Mouse (Mus musculus) liver, embryonic 16.5 days (tissue): ENCODE measurements around the gene Dydc2. TPM values are rescaled to one million over a fixed set of nuclear protein-coding genes. Genes with fewer than 3 reads are reported as not detected.

Experiments
- ATAC-seq: fragments of 200-750 bp; cut with Nextera tagmentation; 2 replicates; pipeline ENCODE4 v1.8.0; 2017; ENCODE audit warnings: low read depth, mild to moderate bottlenecking, moderate number of reproducible peaks, moderate library complexity
- H3K27ac ChIP-seq: fragments of 300-500 bp; sonication (generic); 2 replicates; pipeline ENCODE4 v1.5.1; 2014; ENCODE audit warnings: mild to moderate bottlenecking, low read length
- H3K27me3 ChIP-seq: fragments of 300-500 bp; sonication (generic); 2 replicates; pipeline ENCODE4 v1.6.1; 2014; ENCODE audit warnings: low read depth, low read length, mixed read lengths; ENCODE audit not compliant: control insufficient read depth, insufficient read depth
- H3K36me3 ChIP-seq: fragments of 300-500 bp; sonication (generic); 2 replicates; pipeline ENCODE4 v1.6.1; 2014; ENCODE audit warnings: mild to moderate bottlenecking; ENCODE audit not compliant: control insufficient read depth, insufficient read depth
- H3K4me1 ChIP-seq: fragments of 300-500 bp; sonication (generic); 2 replicates; pipeline ENCODE4 v1.6.1; 2014; ENCODE audit warnings: low read depth, low read length, mixed read lengths; ENCODE audit not compliant: control insufficient read depth
- H3K4me2 ChIP-seq: fragments of 300-500 bp; sonication (generic); 2 replicates; pipeline ENCODE4 v1.6.1; 2014; ENCODE audit warnings: low read depth, low read length, mixed read lengths
- H3K4me3 ChIP-seq: fragments of 300-500 bp; sonication (generic); 2 replicates; pipeline ENCODE4 v1.5.1; 2014; ENCODE audit warnings: low read depth, mild to moderate bottlenecking, low read length
- H3K9ac ChIP-seq: fragments of 300-500 bp; sonication (generic); 2 replicates; pipeline ENCODE4 v1.6.1; 2014; ENCODE audit warnings: low read depth, low read length
- H3K9me3 ChIP-seq: fragments of 300-500 bp; sonication (generic); replicated peaks from 2 replicates; pipeline ENCODE4 v1.6.1; 2016; ENCODE audit warnings: low read length; ENCODE audit not compliant: control insufficient read depth
- WGBS: fragments of 180-500 bp; shearing (Covaris S2); extraction: QIAGEN DNeasy Blood & Tissue Kit; methylation state at CpG from one replicate; pipeline ENCODE4 v1.1.7; 2014; ENCODE audit not compliant: insufficient replicate concordance; 5-methylcytosine and 5-hydroxymethylcytosine counted together
- polyA plus RNA-seq: library from polyadenylated mRNA; unstranded; fragments of >200 nt; fragmentation: Nextera tagmentation; extraction: Ambion mirVana; gene quantifications from 2 replicates; pipeline ENCODE4 v1.2.1, GENCODE M21; 2015

Dydc2 gene
- polyA plus RNA-seq, 1 experiment from 2014 or later = not detected

DNA sequence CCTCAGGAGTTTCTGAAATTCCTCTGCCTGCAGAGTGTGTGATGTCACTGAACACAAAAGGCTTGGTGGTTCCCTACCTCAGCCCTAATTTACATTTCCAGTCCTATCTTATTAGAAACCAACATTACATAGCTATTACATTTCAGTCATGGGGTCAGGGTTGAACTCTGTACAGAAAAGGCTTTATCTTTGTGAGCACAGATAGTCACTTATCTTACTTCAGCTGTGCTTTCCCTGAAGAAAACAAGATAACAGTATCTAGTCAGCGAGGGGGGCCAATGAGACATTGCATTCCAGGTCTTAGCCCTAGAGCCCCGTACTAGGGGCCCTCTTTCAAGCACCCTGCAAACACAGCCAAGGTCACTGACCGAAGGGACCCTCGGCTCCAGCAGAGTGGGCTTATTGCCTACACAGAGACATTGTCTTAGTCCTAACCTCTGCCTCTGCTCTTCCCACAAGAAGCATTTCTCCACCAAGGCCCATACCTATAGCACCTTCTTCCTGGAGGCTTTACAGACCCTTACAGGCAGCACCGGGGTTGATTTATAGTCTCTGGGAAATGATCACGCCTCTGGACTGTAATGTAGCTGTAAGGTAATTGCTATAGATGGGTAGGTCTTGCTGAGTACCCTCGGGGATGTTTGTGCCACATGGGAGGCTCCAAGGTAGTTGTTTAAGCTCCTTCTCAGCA, 43.3 kb downstream of the Dydc2 start:
- Histone ChIP-seq H3K4me2 (peak overlapping the region; percentile 26), H3K27ac (peak overlapping the region; percentile 63), H3K36me3 (no peaks in the 10 kb centered on the region), H3K4me3 (no peak overlapping the region), H3K27me3 (no peaks in the 10 kb centered on the region), H3K4me1 (peaks cover 22% of the 10 kb centered on the region), H3K9ac (peak overlapping the region; percentile 42; the same call in 1 of the 2 replicates), H3K9me3 (no peaks in the 10 kb centered on the region)
- WGBS = 30% methylated on average over 7 of the region's 7 CpGs
- ATAC-seq = peak; percentile 92

DNA sequence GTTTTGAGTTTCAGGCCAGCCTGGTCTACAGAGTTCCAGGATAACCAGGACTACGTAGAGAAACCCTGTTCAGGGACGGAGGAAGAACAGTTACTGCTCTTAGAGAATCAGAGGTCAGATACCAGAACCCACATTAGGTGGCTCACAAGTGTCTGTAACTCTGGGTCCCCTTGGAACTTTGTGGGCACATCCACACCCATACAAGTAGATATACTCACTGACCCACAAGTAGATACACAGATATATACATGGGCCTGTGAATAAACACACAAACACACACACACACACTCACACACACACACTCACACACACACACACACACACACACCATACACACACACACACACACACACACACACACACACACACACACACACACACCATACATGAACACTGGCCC, 43.9 kb downstream of the Dydc2 start:
- H3K27me3 ChIP-seq = no peaks in the 10 kb centered on the region
- 0 out of 2 replicates have a peak, but pooled peaks have one; percentile 41 for ATAC-seq
- no peaks in the 10 kb centered on the region for H3K36me3 ChIP-seq
- 60% methylated on average over 2 of the region's 2 CpGs for WGBS
- H3K9ac ChIP-seq = no peak overlapping the region; the same call in 1 of the 2 replicates
- no peak overlapping the region for H3K4me2 ChIP-seq
- H3K9me3 ChIP-seq = no peaks in the 10 kb centered on the region
- H3K4me3 ChIP-seq = no peak overlapping the region
- peaks cover 22% of the 10 kb centered on the region for H3K4me1 ChIP-seq
- H3K27ac ChIP-seq = peak overlapping the region; percentile 63

DNA sequence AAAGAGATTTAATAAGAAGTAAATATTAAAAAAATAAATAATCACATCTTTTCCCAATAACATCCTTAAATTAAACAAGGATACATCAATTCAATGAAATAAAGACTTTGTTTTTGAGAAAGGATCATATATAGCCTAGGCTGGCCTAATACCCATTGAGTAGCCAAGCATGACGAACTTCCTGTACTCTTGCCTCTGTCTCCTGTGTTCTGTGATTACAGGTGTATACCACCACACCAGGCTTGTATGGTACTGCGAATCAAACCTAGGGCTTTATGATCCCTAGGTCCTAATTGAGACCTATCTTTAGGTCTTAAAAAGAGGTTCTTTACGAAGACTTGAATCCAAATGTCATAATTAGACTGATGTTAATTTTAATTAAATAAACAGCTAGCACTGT, 47.8 kb downstream of the Dydc2 start:
- Histone ChIP-seq H3K4me1 (peaks cover 26% of the 10 kb centered on the region), H3K27me3 (no peaks in the 10 kb centered on the region), H3K9me3 (no peaks in the 10 kb centered on the region), H3K27ac (no peak overlapping the region), H3K36me3 (no peaks in the 10 kb centered on the region), H3K9ac (no peak overlapping the region), H3K4me2 (no peak overlapping the region), H3K4me3 (no peak overlapping the region)
- 74% methylated on average over 3 of the region's 3 CpGs for WGBS
- no peak for ATAC-seq

DNA sequence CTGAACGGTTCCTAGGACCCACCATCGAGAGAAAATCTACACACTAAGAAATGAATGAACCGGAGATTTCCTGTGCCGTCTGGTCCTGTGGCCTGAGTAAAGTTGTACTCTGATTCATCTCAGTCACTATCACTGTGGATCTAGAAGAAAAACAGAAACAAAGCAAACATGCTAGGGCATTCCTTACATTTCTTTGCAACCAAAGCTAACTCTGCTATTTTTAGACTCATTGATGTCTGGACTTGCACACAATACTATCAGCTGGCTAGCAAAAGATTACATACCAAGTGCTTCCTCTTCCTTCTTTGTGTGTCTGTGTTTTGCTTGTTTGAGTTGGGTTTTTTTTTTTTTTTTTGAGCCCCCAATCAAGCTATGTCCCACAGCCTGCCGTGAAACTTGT, 51.5 kb downstream of the Dydc2 start:
- Histone ChIP-seq H3K27ac (no peak overlapping the region), H3K4me3 (no peak overlapping the region), H3K4me1 (peaks cover 29% of the 10 kb centered on the region), H3K9ac (no peak overlapping the region), H3K36me3 (no peaks in the 10 kb centered on the region), H3K4me2 (0 out of 2 replicates have a peak overlapping the region, but pooled peaks have one; percentile 21), H3K27me3 (no peaks in the 10 kb centered on the region), H3K9me3 (no peaks in the 10 kb centered on the region)
- no peak for ATAC-seq
- 6% methylated on average over 5 of the region's 5 CpGs for WGBS

DNA sequence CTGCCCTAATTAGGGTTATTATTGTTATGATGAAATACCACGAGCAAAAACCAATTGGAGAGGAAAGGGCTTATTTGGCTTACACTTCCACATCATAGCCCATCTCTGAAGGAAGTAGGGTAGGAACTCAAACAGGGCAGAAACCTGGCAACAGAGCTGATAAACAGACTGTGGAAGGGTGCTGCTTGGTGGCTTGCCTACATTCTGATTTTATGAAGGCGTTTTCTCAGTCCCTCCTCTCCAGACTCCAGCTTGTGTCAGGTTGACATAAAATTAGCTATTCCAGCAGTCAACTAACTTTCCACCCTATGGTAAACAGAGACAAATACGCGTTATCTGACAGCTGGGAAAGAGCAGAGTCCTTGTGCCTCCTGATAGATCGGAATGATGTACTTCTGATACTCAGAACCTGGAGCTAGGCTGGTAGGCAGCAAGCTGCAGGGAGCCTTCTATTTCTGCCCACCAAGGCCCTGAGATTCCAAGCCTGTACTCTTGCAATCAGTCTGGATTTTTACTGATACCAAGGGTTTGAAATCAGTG, 54.2 kb downstream of the Dydc2 start:
- no peak overlapping the region for H3K9ac ChIP-seq
- no peaks in the 10 kb centered on the region for H3K9me3 ChIP-seq
- H3K27me3 ChIP-seq = no peaks in the 10 kb centered on the region
- no peak overlapping the region for H3K4me2 ChIP-seq
- no peaks in the 10 kb centered on the region for H3K36me3 ChIP-seq
- ATAC-seq = no peak
- peaks cover 43% of the 10 kb centered on the region for H3K4me1 ChIP-seq
- no peak overlapping the region for H3K4me3 ChIP-seq
- WGBS = 41% methylated on average over 5 of the region's 5 CpGs
- no peak overlapping the region for H3K27ac ChIP-seq

DNA sequence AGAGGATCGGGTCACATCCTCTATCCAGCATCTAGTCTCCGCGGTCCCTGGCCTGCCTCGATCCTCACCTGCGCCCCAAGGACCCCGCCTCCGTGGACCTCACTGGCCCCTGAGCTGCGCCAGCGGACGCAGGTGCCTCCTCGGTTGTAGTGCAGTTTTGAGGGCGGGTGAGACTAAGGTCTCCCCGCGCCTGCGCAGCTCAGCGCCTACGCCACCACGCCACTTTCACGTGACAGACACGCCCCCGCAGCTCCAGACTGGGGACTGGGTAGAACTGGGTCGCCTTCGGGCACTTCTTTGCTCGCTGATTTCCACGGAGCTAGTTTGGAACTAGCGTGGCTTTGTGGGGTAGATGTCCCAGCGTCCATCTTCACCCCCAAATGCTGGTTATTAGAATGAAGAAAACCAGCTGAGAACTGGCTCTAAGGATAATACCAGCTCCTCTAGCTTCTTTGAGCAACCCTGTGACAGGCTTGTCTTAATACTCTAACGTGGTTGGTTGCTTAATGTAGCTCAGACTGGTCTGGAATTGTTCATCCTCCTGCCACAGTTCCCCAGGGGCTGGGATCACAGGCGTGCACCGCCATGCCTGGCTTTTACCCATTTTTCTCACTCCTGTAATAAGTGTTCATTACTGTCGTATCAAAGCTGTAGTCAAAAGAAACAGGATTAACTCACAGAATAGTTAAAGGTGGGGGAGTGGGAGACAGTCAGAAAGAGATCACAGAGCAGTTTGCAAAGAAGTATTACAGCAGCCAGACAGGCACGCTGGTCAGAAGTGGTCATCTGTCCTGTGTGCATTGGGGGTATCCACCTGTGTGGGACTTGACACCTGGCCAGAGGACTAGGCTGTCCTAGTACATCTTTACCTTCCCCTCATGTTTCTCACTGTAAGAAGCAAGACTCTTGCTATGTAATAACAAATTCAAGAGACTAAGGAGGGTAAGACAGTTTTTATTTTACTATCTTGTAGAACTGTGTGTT, 55.1 kb downstream of the Dydc2 start, which contains the start of gene Fam213a:
TSS of gene Fam213a (minus strand) at position 159 of the 984 bp plus-strand sequence.
- Histone ChIP-seq H3K27me3 (no peaks in the 10 kb centered on the region), H3K27ac (peak within 1 kb of the TSS; percentile 78), H3K4me3 (peak within 1 kb of the TSS; percentile 74), H3K4me2 (peak within 1 kb of the TSS; percentile 90), H3K36me3 (no peaks in the 10 kb centered on the region), H3K9me3 (no peaks in the 10 kb centered on the region), H3K9ac (peak within 1 kb of the TSS; percentile 87), H3K4me1 (peaks cover 47% of the 10 kb centered on the region)
- WGBS = 6% methylated on average over 32 of the region's 32 CpGs
- ATAC-seq = peak; percentile 93

DNA sequence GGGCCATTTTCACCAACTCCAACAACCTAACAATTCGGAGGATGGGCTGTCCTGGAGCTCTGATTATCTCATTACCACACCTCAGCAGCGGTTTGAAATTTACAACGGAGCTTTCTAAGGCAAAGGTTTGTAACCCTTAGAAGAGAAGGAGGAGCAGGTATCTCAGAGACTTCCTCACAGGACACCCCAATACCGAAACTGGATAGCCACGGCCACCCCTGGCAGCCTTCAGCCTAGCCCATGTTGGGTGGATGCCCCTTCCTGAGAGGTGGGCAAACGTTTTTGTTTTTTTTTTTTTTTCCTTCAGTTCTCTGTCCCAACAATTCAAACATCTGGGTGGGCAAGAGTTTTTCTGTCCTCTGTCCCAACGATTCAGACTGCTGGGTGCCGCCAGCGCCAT, 55.9 kb downstream of the Dydc2 start:
- WGBS = 2% methylated on average over 9 of the region's 9 CpGs
- H3K36me3 ChIP-seq = no peaks in the 10 kb centered on the region
- no peaks in the 10 kb centered on the region for H3K27me3 ChIP-seq
- peak overlapping the region; percentile 87 for H3K9ac ChIP-seq
- H3K4me3 ChIP-seq = peak overlapping the region; percentile 74
- peaks cover 55% of the 10 kb centered on the region for H3K4me1 ChIP-seq
- H3K4me2 ChIP-seq = peak overlapping the region; percentile 90
- no peaks in the 10 kb centered on the region for H3K9me3 ChIP-seq
- peak overlapping the region; percentile 78 for H3K27ac ChIP-seq
- no peak for ATAC-seq

DNA sequence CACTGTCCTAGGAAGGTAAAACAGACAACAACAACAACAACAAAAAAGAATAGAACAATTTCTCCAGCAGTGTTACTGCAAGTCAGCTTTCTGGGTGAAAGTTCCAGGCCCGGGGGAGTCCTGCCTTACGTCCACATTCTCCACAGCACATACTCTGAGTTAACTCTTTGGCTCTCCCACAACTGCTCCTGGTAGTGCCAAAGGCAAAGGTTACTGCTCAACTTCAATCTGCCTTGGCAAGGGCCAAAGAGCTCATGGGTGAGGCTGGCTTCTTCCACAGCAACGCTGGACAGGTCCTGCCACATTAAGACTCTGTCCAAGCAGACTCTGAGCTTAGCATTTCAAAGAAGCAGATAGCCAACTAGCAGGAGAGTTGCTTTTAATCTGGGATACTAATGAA, 57.1 kb downstream of the Dydc2 start:
- 79% methylated on average over 3 of the region's 3 CpGs for WGBS
- no peak overlapping the region for H3K4me3 ChIP-seq
- H3K27me3 ChIP-seq = no peaks in the 10 kb centered on the region
- ATAC-seq = no peak
- H3K36me3 ChIP-seq = no peaks in the 10 kb centered on the region
- H3K9ac ChIP-seq = no peak overlapping the region
- no peaks in the 10 kb centered on the region for H3K9me3 ChIP-seq
- H3K27ac ChIP-seq = no peak overlapping the region
- H3K4me2 ChIP-seq = 0 out of 2 replicates have a peak overlapping the region, but pooled peaks have one; percentile 12
- H3K4me1 ChIP-seq = peaks cover 57% of the 10 kb centered on the region
